Mouse (Mus musculus): ENCODE results near the gene Cnot9. TPM values are rescaled to one million over a fixed set of nuclear protein-coding genes. Genes with fewer than 3 reads are reported as not detected.
"Not testable (repeated sequence)": the region's sequence is repeated elsewhere in the genome, so short reads cannot be mapped to it uniquely, and the experiment has no call there.

Cnot9 gene
- 58.9 and 61.4 TPM in 2 replicates for polyA plus RNA-seq (2015; fragmentation: Nextera tagmentation; extraction: Ambion mirVana)

DNA sequence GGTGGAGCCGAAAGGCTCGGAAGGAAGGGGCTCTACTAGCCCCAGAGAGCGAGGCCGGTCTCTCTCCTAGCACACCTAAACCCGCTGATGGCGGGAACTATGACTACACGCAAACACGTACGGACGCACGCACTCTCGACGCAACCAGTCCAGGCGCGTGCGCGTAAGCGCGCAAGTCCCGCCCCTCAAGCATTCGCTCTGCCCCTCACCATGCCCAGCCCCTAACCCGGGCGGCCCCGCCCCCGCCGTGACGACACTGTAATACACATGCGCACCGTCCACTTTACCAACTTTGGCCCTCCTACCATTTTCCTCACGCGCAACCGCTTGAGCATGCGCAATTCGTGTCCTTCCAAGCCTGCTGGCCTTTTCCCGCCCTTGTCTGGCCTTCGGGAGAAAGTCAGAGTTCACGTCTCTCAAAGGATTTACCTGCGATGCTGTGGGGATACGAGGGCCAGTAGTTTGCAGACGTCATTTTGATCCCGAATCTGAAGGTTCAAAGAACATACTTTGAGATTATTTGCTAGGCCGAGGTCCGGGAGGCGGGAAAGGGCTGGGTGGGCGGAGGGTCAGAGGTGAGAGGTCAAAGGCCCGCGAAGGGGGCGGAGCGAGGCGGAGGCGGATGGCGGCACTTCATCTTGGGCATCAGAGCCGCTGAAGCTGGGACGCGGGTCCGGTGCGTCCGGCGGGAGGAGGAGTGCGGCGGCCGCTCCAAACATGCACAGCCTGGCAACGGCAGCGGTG is at the start of gene Cnot9:
Cnot9 (plus strand) TSS at position 338 of the 744 bp plus-strand sequence.
- Histone ChIP-seq H3K27me3 (replicated peaks) (no peaks in the 10 kb centered on the region), H3K4me1 (replicated peaks) (peaks cover 14% of the 10 kb centered on the region), H3K9ac (peak within 1 kb of the TSS; percentile 92), H3K9me3 (no peaks in the 10 kb centered on the region), H3K4me2 (replicated peaks) (peak within 1 kb of the TSS; percentile 71), H3K27ac (peak within 1 kb of the TSS; percentile 88), H3K36me3 (no peaks in the 10 kb centered on the region), H3K4me3 (replicated peaks) (peak within 1 kb of the TSS; percentile 87)
- ATAC-seq, result peak; percentile 100
- WGBS, result under 1% methylated on average over 63 of the region's 64 CpGs

DNA sequence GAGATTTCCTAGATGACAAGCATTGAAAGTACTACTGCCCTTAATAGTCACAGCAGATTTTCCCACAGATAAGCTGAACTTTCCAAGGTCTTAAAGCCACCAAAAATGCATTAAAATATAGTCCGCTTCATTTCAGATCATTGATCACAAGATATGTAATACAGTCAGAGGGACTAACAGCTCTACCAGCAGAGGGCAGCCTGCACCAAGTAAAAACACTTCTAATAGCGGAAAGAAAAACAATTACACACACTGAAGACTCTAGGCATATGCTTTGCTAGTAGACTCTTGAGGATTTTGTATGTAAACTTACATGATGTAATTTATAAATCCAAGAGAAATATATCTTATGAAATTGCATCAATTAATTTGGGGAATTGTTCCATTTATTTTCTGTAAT is 45.6 kb upstream of the Cnot9 start:
- WGBS, result 67% methylated on average over 2 of the region's 2 CpGs
- no peak for ATAC-seq

DNA sequence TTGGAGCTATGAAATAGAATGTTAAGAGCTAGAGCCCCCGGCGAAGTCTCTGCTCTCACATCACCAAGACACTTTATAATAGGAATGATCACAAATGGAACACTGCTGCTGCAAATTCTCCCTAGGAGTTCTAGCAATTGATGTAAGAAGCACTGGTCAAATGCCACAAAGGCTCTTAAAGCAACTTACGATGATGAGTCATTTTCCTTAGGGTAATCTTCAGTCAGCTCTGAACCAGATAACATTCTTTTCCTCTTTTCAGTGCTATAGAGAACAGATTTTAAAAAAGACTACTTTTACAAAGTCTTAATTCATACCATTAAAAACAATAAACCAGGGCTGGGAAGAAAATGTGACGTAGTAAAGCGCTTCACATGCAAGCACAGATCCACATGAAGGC is 20.1 kb upstream of the Cnot9 start:
- Histone ChIP-seq H3K4me3 (replicated peaks) (no peak overlapping the region), H3K9me3 (no peaks in the 10 kb centered on the region), H3K27me3 (replicated peaks) (no peaks in the 10 kb centered on the region), H3K36me3 (peaks cover 17% of the 10 kb centered on the region), H3K4me2 (replicated peaks) (no peak overlapping the region), H3K27ac (no peak overlapping the region), H3K9ac (no peak overlapping the region), H3K4me1 (replicated peaks) (no peaks in the 10 kb centered on the region)
- no peak for ATAC-seq
- WGBS, result 97% methylated on average over 5 of the region's 5 CpGs

More for the DNA sequence above, 45.6 kb upstream of the Cnot9 start:
- no peaks in the 10 kb centered on the region for H3K4me1 ChIP-seq (replicated peaks)
- H3K9ac ChIP-seq, result no peak overlapping the region
- H3K27me3 ChIP-seq (replicated peaks), result no peaks in the 10 kb centered on the region
- no peak overlapping the region for H3K4me3 ChIP-seq (replicated peaks)
- peaks cover 6% of the 10 kb centered on the region for H3K36me3 ChIP-seq
- H3K9me3 ChIP-seq, result no peaks in the 10 kb centered on the region
- H3K27ac ChIP-seq, result no peak overlapping the region
- H3K4me2 ChIP-seq (replicated peaks), result no peak overlapping the region

DNA sequence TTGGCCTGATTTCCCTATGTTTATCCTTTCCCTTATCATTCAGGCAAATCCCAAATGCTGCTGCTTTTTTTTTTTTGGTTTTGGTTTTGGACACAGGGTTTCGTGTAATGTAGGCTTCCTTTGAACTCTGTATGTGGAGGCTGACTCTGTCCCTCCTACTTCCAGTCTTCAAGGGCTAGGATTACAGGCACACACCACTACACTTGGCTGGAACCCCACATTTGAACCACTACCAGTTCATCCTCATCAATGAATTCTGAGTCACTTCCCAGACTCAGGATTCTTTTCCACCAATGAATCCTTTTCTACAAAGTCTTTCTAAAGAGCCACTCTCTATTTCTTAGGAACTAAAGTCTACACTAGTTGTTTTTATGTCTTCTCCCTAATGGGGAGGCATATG is 4.8 kb upstream of the Cnot9 start:
- peaks cover 3% of the 10 kb centered on the region; the same call in 1 of the 2 replicates for H3K4me1 ChIP-seq (replicated peaks)
- no peaks in the 10 kb centered on the region for H3K36me3 ChIP-seq
- no peaks in the 10 kb centered on the region for H3K9me3 ChIP-seq
- 72% methylated on average over 1 of the region's 1 CpGs for WGBS
- no peak for ATAC-seq
- no peak overlapping the region for H3K4me2 ChIP-seq (replicated peaks)
- H3K27me3 ChIP-seq (replicated peaks), result no peaks in the 10 kb centered on the region
- H3K4me3 ChIP-seq (replicated peaks), result no peak overlapping the region
- H3K9ac ChIP-seq, result no peak overlapping the region
- no peak overlapping the region for H3K27ac ChIP-seq

DNA sequence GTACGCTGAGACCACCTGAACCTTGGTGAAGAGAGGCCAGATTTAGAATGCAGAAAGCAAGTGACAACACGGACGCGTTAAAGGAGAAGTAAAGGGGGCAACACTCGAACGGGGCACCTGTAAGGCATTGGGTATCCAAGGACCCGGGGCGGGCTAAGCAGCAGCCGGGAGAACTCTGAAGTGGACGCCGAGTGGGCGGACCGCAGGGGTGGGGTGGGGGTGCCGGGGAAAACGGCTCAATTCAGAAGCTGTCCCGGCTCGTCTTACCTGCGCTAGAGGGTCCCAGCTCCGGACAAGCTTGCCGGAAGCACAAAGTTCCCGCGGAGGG is 501 bp upstream of the Cnot9 start:
- H3K36me3 ChIP-seq, result no peaks in the 10 kb centered on the region
- H3K27ac ChIP-seq, result peak overlapping the region; percentile 52
- no peaks in the 10 kb centered on the region for H3K27me3 ChIP-seq (replicated peaks)
- peak overlapping the region; percentile 87 for H3K4me3 ChIP-seq (replicated peaks)
- ATAC-seq, result peak; percentile 78
- 0% methylated on average over 22 of the region's 22 CpGs for WGBS
- H3K4me2 ChIP-seq (replicated peaks), result peak overlapping the region; percentile 61
- peaks cover 14% of the 10 kb centered on the region for H3K4me1 ChIP-seq (replicated peaks)
- H3K9me3 ChIP-seq, result no peaks in the 10 kb centered on the region
- peak overlapping the region; percentile 65 for H3K9ac ChIP-seq

DNA sequence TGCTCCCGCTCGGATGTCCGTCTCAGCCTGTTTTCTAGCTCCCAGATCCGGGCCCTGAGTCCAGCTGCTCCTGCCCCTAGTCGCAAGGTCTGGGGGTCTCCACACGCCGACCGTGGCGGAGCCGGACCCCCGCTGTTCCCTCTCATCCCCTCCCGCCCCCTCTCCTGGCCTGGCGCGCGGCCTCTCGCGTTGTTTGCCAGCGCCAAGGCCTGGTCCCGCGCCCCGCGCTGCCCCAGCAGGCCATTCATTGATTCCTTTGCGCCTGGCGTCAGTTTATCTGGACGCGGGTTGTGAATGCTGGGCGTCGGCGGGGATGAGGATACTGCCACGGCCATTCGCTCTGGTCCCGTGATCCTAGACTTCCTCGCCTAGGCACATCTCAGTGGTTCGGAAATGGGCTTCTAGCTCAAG is 618 bp downstream of the Cnot9 start:
- Histone ChIP-seq H3K4me3 (replicated peaks) (peak overlapping the region; percentile 87), H3K9ac (peak overlapping the region; percentile 92), H3K9me3 (no peaks in the 10 kb centered on the region), H3K4me1 (replicated peaks) (peaks cover 14% of the 10 kb centered on the region), H3K27me3 (replicated peaks) (no peaks in the 10 kb centered on the region), H3K4me2 (replicated peaks) (peak overlapping the region; percentile 71), H3K27ac (peak overlapping the region; percentile 88), H3K36me3 (no peaks in the 10 kb centered on the region)
- WGBS, result under 1% methylated on average over 34 of the region's 34 CpGs
- peak; percentile 26 for ATAC-seq

DNA sequence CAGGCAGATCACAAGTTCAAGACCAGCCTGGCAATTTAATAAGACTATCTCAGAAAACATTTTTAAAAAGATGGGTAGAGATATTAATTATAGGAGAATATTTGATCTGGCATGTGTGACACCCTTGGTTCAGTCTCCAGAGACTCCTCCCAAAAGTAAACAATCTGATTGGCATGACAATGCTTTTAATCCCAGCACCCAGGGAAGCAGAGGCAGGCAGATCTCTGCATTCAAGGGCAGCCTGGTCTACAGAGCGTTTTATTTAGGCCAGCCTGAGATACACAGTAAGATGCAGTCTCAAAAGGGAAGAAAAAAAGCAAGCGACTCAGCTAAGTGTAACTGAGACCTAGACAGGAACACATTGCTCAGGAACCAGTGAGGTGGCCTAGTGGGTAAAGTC is 1.9 kb downstream of the Cnot9 start:
- Histone ChIP-seq H3K4me3 (replicated peaks) (no peak overlapping the region), H3K27ac (no peak overlapping the region), H3K9me3 (no peaks in the 10 kb centered on the region), H3K27me3 (replicated peaks) (no peaks in the 10 kb centered on the region), H3K4me2 (replicated peaks) (peak overlapping the region; percentile 71), H3K9ac (no peak overlapping the region), H3K36me3 (0 out of 2 replicates have a peak, but pooled peaks cover 2% of the 10 kb centered on the region), H3K4me1 (replicated peaks) (peaks cover 14% of the 10 kb centered on the region)
- no peak for ATAC-seq
- WGBS, result 94% methylated on average over 2 of the region's 2 CpGs

DNA sequence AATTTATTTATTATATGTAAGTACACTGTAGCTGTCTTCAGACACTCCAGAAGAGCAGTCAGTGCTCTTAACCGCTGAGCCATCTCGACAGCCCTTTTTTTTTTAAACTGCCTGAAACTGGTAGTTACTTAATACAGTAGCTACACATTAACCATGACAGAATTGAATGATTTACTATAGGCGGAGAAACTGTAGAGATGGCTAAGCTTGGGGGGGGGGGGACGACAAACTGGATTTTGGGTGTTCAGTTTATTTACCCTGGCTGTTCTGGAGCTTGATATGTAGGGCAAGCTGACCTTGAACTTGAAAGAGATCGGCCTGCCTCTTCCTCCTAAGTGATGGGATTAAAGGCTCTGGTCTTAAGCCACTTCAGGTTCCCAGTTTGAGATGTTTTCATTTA is 5.4 kb downstream of the Cnot9 start:
- H3K9ac ChIP-seq, result no peak overlapping the region
- H3K27ac ChIP-seq, result no peak overlapping the region
- no peak overlapping the region for H3K4me3 ChIP-seq (replicated peaks)
- no peaks in the 10 kb centered on the region for H3K27me3 ChIP-seq (replicated peaks)
- H3K4me1 ChIP-seq (replicated peaks), result peaks cover 10% of the 10 kb centered on the region
- WGBS, result 86% methylated on average over 5 of the region's 5 CpGs
- ATAC-seq, result no peak
- H3K4me2 ChIP-seq (replicated peaks), result no peak overlapping the region
- no peaks in the 10 kb centered on the region for H3K9me3 ChIP-seq
- 0 out of 2 replicates have a peak, but pooled peaks cover 3% of the 10 kb centered on the region for H3K36me3 ChIP-seq

DNA sequence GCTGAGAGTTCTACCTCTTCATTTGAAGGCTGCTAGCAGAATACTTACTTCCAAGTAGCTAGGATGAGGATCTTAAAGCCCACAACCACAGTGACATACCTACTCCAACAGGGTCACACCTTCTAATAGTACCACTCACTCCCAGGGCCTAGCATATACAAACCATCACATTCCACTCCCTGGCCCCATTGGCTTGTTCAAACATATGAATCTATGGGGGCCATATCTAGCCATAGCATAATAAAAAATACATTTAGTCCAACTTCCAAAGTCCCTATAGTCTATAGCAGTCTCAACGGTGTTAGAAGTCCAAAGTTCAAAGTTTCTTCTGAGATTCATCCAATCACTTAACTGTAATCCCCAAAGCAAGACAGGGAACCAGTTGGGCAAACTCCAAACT is 7.1 kb downstream of the Cnot9 start:
- ATAC-seq, result peak; percentile 60

DNA sequence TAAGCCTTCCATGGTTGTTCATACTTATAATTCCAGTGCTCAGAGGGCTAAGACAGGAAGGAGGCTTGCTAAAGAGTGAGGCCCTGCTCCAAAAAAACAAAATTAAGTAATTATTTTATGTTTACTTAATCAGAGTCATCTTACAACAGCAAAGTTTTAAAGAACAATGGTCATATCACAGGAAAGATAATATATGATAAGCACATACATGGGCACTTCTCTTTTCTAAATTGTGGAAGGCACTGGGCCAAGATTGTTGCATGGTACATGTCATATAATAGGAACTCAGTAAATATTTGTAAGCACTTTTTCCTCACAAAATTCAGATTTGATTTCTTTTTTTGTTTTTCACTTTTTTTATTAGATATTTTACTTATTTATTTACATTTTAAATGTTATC is 14.0 kb downstream of the Cnot9 start:
- no peaks in the 10 kb centered on the region for H3K27me3 ChIP-seq (replicated peaks)
- no peaks in the 10 kb centered on the region for H3K9me3 ChIP-seq
- no peak overlapping the region for H3K27ac ChIP-seq
- H3K36me3 ChIP-seq, result peaks cover 16% of the 10 kb centered on the region
- no peak for ATAC-seq
- no peak overlapping the region for H3K4me3 ChIP-seq (replicated peaks)
- no peaks in the 10 kb centered on the region for H3K4me1 ChIP-seq (replicated peaks)
- no peak overlapping the region for H3K4me2 ChIP-seq (replicated peaks)
- no peak overlapping the region for H3K9ac ChIP-seq

More for the DNA sequence above, 7.1 kb downstream of the Cnot9 start:
- not testable (repeated sequence) for H3K4me3 ChIP-seq (replicated peaks); H3K9ac ChIP-seq; H3K27me3 ChIP-seq (replicated peaks); H3K9me3 ChIP-seq; H3K27ac ChIP-seq; H3K4me2 ChIP-seq (replicated peaks); H3K4me1 ChIP-seq (replicated peaks); H3K36me3 ChIP-seq
- WGBS, result 67% methylated on average over 1 of the region's 1 CpGs

DNA sequence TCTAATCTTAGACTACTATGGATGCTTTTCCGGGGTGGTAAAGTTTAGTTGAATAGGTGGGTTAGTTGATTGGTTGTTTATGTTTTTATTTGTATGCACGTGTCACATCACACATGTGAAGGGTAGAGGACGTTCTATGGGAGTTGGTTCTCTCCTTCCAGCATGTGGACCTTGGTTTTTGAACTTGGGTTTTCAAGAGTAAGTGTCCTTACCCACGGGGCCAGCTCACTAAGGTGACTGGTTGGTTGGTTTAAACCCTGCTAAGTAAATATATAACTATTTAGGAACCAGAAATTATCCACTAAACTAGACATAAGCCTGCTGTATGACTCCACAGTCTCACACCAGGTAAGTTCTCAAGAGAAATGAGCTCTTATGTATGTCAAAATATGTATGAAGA is 18.9 kb downstream of the Cnot9 start:
- no peaks in the 10 kb centered on the region for H3K4me1 ChIP-seq (replicated peaks)
- no peak overlapping the region for H3K4me3 ChIP-seq (replicated peaks)
- H3K27ac ChIP-seq, result no peak overlapping the region
- no peak overlapping the region for H3K9ac ChIP-seq
- no peaks in the 10 kb centered on the region for H3K9me3 ChIP-seq
- H3K27me3 ChIP-seq (replicated peaks), result no peaks in the 10 kb centered on the region
- H3K4me2 ChIP-seq (replicated peaks), result no peak overlapping the region
- peaks cover 30% of the 10 kb centered on the region for H3K36me3 ChIP-seq
- no peak for ATAC-seq
- 88% methylated on average over 4 of the region's 4 CpGs for WGBS

DNA sequence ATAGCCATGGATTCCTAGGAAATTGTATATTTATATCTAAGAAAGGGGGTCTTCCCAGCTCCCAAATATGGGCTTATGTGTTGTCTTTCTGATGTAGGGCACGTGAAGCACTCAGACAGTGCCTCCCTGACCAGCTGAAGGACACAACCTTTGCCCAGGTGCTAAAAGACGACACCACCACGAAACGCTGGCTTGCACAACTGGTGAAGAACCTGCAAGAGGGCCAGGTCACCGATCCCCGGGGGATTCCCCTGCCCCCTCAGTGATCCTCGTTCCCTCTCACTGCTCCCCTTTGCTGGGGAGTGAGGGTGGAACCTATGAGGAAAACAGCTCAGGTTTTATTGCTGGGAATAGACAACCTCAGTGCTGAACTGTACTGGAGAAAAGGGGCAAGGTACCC is 22.7 kb downstream of the Cnot9 start:
- ATAC-seq, result no peak
- Histone ChIP-seq H3K27ac (no peak overlapping the region), H3K4me2 (replicated peaks) (no peak overlapping the region), H3K36me3 (peaks cover 28% of the 10 kb centered on the region), H3K27me3 (replicated peaks) (no peaks in the 10 kb centered on the region), H3K4me1 (replicated peaks) (no peaks in the 10 kb centered on the region), H3K4me3 (replicated peaks) (no peak overlapping the region), H3K9ac (no peak overlapping the region), H3K9me3 (no peaks in the 10 kb centered on the region)
- 86% methylated on average over 7 of the region's 7 CpGs for WGBS

DNA sequence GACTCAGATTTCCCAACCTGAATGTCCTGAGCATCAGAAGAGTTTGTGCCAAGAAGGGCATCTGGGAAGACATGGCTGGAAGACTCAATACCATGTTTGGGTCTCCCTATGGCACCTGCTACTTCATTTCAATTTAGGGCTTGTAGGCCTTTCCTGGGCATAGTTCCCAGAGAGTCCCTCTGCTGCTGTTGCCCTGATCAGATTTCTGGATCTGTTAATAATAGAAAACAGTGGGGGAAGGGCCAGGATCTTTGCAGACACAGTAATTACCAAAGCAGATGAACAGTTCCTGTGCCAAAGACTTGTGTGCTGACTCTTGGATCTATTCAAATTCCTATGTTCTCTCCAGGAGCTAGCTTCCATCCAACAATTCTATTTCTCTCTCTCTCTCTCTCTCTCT is 32.8 kb downstream of the Cnot9 start:
- Histone ChIP-seq H3K4me2 (replicated peaks) (no peak overlapping the region), H3K9me3 (no peaks in the 10 kb centered on the region), H3K9ac (no peak overlapping the region), H3K4me3 (replicated peaks) (no peak overlapping the region), H3K27me3 (replicated peaks) (no peaks in the 10 kb centered on the region), H3K27ac (no peak overlapping the region), H3K36me3 (no peaks in the 10 kb centered on the region), H3K4me1 (replicated peaks) (0 out of 2 replicates have a peak, but pooled peaks cover 4% of the 10 kb centered on the region)
- ATAC-seq, result no peak

Data from intestine, embryonic 15.5 days (tissue).